Mouse (Mus musculus) liver, embryonic 15.5 days (tissue): ENCODE results near the gene Nol4l. TPM values are rescaled to one million over a fixed set of nuclear protein-coding genes. Genes with fewer than 3 reads are reported as not detected.

Source experiments
- ATAC-seq: fragments of 200-750 bp; cut with Nextera tagmentation; 2 replicates; pipeline ENCODE4 v1.8.0; 2017; ENCODE audit warnings: moderate number of reproducible peaks, mild to moderate bottlenecking, moderate library complexity; ENCODE audit not compliant: insufficient read depth
- H3K27ac ChIP-seq: fragments of 300-500 bp; sonication (generic); replicated peaks from 2 replicates; pipeline ENCODE4 v1.5.1; 2015; ENCODE audit warnings: mild to moderate bottlenecking, inconsistent platforms
- H3K27me3 ChIP-seq: fragments of 300-500 bp; sonication (generic); 2 replicates; pipeline ENCODE4 v1.6.1; 2015; ENCODE audit warnings: mild to moderate bottlenecking, inconsistent platforms
- H3K36me3 ChIP-seq: fragments of 300-500 bp; sonication (generic); replicated peaks from 2 replicates; pipeline ENCODE4 v1.6.1; 2015; ENCODE audit warnings: moderate library complexity, mild to moderate bottlenecking, inconsistent platforms
- H3K4me1 ChIP-seq: fragments of 300-500 bp; sonication (generic); replicated peaks from 2 replicates; pipeline ENCODE4 v1.6.1; 2015; ENCODE audit warnings: inconsistent platforms
- H3K4me2 ChIP-seq: fragments of 300-500 bp; sonication (generic); 2 replicates; pipeline ENCODE4 v1.6.1; 2015; ENCODE audit warnings: moderate library complexity, mild to moderate bottlenecking, inconsistent platforms
- H3K4me3 ChIP-seq: fragments of 300-500 bp; sonication (generic); replicated peaks from 2 replicates; pipeline ENCODE4 v1.5.1; 2015; ENCODE audit warnings: mild to moderate bottlenecking, inconsistent platforms
- H3K9ac ChIP-seq: fragments of 300-500 bp; sonication (generic); 2 replicates; pipeline ENCODE4 v1.6.1; 2015; ENCODE audit warnings: moderate library complexity, mild to moderate bottlenecking, inconsistent platforms
- H3K9me3 ChIP-seq: fragments of 300-500 bp; sonication (generic); replicated peaks from 2 replicates; pipeline ENCODE4 v1.6.1; 2016; ENCODE audit warnings: inconsistent platforms
- WGBS: fragments of 180-500 bp; shearing (Covaris S2); methylation state at CpG from one replicate; pipeline ENCODE4 v1.1.7; 2015; ENCODE audit warnings: mixed read lengths; ENCODE audit not compliant: insufficient replicate concordance; 5-methylcytosine and 5-hydroxymethylcytosine counted together
- polyA plus RNA-seq: library from polyadenylated mRNA; unstranded; fragments of >200 nt; fragmentation: Nextera tagmentation; extraction: Ambion mirVana; gene quantifications from 2 replicates; pipeline ENCODE4 v1.2.1, GENCODE M21; 2015

The Nol4l gene
- polyA plus RNA-seq, 1 experiment from 2014 or later: 4.9 TPM

- Histone ChIP-seq H3K4me2 (no peak overlapping the region), H3K27me3 (no peaks in the 10 kb centered on the region), H3K27ac (no peak overlapping the region), H3K36me3 (peaks cover 94% of the 10 kb centered on the region), H3K4me1 (peaks cover 12% of the 10 kb centered on the region), H3K4me3 (no peak overlapping the region), H3K9me3 (no peaks in the 10 kb centered on the region), H3K9ac (no peak overlapping the region)
- ATAC-seq: no peak
- 69% methylated on average over 6 of the region's 6 CpGs for WGBS
These were observed 117.2 kb downstream of the Nol4l start for GRCm38 (mm10) chr2:153412563-153412962.

- WGBS: 53% methylated on average over 9 of the region's 9 CpGs
- no peak overlapping the region for H3K27ac ChIP-seq
- ATAC-seq: no peak
These were observed 118.2 kb downstream of the Nol4l start for GRCm38 (mm10) chr2:153411557-153411956.

GRCm38 (mm10) chr2:153408971-153409370 is 120.8 kb downstream of the Nol4l start:
- peaks cover 78% of the 10 kb centered on the region for H3K36me3 ChIP-seq
- H3K4me3 ChIP-seq: no peak overlapping the region
- no peak overlapping the region for H3K9ac ChIP-seq
- no peaks in the 10 kb centered on the region for H3K27me3 ChIP-seq
- H3K27ac ChIP-seq: no peak overlapping the region
- ATAC-seq: no peak
- H3K4me1 ChIP-seq: peaks cover 21% of the 10 kb centered on the region
- no peaks in the 10 kb centered on the region for H3K9me3 ChIP-seq
- 86% methylated on average over 3 of the region's 3 CpGs for WGBS
- H3K4me2 ChIP-seq: no peak overlapping the region

More at GRCm38 (mm10) chr2:153411557-153411956, 118.2 kb downstream of the Nol4l start:
- no peaks in the 10 kb centered on the region for H3K27me3 ChIP-seq
- H3K4me2 ChIP-seq: no peak overlapping the region
- H3K4me3 ChIP-seq: no peak overlapping the region
- peaks cover 12% of the 10 kb centered on the region for H3K4me1 ChIP-seq
- H3K9ac ChIP-seq: no peak overlapping the region
- H3K36me3 ChIP-seq: peaks cover 90% of the 10 kb centered on the region
- no peaks in the 10 kb centered on the region for H3K9me3 ChIP-seq

- Histone ChIP-seq H3K4me3 (no peak overlapping the region), H3K9me3 (no peaks in the 10 kb centered on the region), H3K27ac (no peak overlapping the region), H3K4me1 (peaks cover 24% of the 10 kb centered on the region), H3K36me3 (peaks cover 68% of the 10 kb centered on the region), H3K9ac (no peak overlapping the region), H3K27me3 (no peaks in the 10 kb centered on the region), H3K4me2 (no peak overlapping the region)
- WGBS: 76% methylated on average over 6 of the region's 6 CpGs
- no peak for ATAC-seq
These were observed 122.9 kb downstream of the Nol4l start for GRCm38 (mm10) chr2:153406882-153407281.

- no peaks in the 10 kb centered on the region for H3K27me3 ChIP-seq
- H3K4me2 ChIP-seq: no peak overlapping the region
- H3K9ac ChIP-seq: no peak overlapping the region
- peaks cover 68% of the 10 kb centered on the region for H3K36me3 ChIP-seq
- peaks cover 15% of the 10 kb centered on the region for H3K4me1 ChIP-seq
- ATAC-seq: no peak
- H3K9me3 ChIP-seq: no peaks in the 10 kb centered on the region
- WGBS: 55% methylated on average over 3 of the region's 3 CpGs
- H3K27ac ChIP-seq: no peak overlapping the region
- H3K4me3 ChIP-seq: no peak overlapping the region
These were observed 124.9 kb downstream of the Nol4l start for GRCm38 (mm10) chr2:153404882-153405281.

GRCm38 (mm10) chr2:153404062-153404461 is 125.7 kb downstream of the Nol4l start:
- Histone ChIP-seq H3K27ac (no peak overlapping the region), H3K4me1 (peaks cover 12% of the 10 kb centered on the region), H3K4me2 (no peak overlapping the region), H3K27me3 (no peaks in the 10 kb centered on the region), H3K36me3 (peaks cover 69% of the 10 kb centered on the region), H3K4me3 (no peak overlapping the region), H3K9ac (no peak overlapping the region), H3K9me3 (no peaks in the 10 kb centered on the region)
- 74% methylated on average over 3 of the region's 3 CpGs for WGBS
- ATAC-seq: no peak

GRCm38 (mm10) chr2:153399166-153399565 is 130.6 kb downstream of the Nol4l start:
- H3K9ac ChIP-seq: no peak overlapping the region
- ATAC-seq: no peak
- H3K36me3 ChIP-seq: peaks cover 90% of the 10 kb centered on the region
- no peaks in the 10 kb centered on the region for H3K27me3 ChIP-seq
- no peaks in the 10 kb centered on the region for H3K9me3 ChIP-seq
- H3K27ac ChIP-seq: no peak overlapping the region
- H3K4me2 ChIP-seq: no peak overlapping the region
- peaks cover 5% of the 10 kb centered on the region for H3K4me1 ChIP-seq
- H3K4me3 ChIP-seq: no peak overlapping the region
- 85% methylated on average over 15 of the region's 15 CpGs for WGBS

GRCm38 (mm10) chr2:153397790-153398515 is 131.8 kb downstream of the Nol4l start:
- Histone ChIP-seq H3K9me3 (no peaks in the 10 kb centered on the region), H3K4me1 (no peaks in the 10 kb centered on the region; the same call in 1 of the 2 replicates), H3K36me3 (peaks cover 97% of the 10 kb centered on the region), H3K4me3 (no peak overlapping the region), H3K9ac (no peak overlapping the region), H3K4me2 (no peak overlapping the region), H3K27ac (no peak overlapping the region), H3K27me3 (no peaks in the 10 kb centered on the region)
- ATAC-seq: no peak
- WGBS: 84% methylated on average over 11 of the region's 11 CpGs

GRCm38 (mm10) chr2:153393045-153393444 is 136.7 kb downstream of the Nol4l start:
- ATAC-seq: no peak
- H3K4me1 ChIP-seq: peaks cover 15% of the 10 kb centered on the region
- H3K9me3 ChIP-seq: no peaks in the 10 kb centered on the region
- no peak overlapping the region for H3K27ac ChIP-seq
- no peak overlapping the region for H3K9ac ChIP-seq
- H3K4me2 ChIP-seq: no peak overlapping the region
- H3K4me3 ChIP-seq: no peak overlapping the region
- peaks cover 87% of the 10 kb centered on the region for H3K36me3 ChIP-seq
- WGBS: 94% methylated on average over 10 of the region's 10 CpGs
- no peaks in the 10 kb centered on the region for H3K27me3 ChIP-seq

- Histone ChIP-seq H3K9me3 (no peaks in the 10 kb centered on the region), H3K36me3 (peaks cover 78% of the 10 kb centered on the region), H3K4me1 (peaks cover 15% of the 10 kb centered on the region), H3K27me3 (no peaks in the 10 kb centered on the region), H3K4me3 (no peak overlapping the region), H3K9ac (no peak overlapping the region), H3K4me2 (no peak overlapping the region), H3K27ac (peak overlapping the region; percentile 4; the same call in 1 of the 2 replicates)
- peak; percentile 34; the same call in 1 of the 2 replicates for ATAC-seq
- 32% methylated on average over 2 of the region's 2 CpGs for WGBS
These were observed 139.9 kb downstream of the Nol4l start for GRCm38 (mm10) chr2:153389831-153390230.

GRCm38 (mm10) chr2:153380479-153380878 is 149.3 kb downstream of the Nol4l start:
- Histone ChIP-seq H3K9ac (no peak overlapping the region), H3K4me3 (no peak overlapping the region), H3K27ac (no peak overlapping the region), H3K4me2 (no peak overlapping the region), H3K36me3 (peaks cover 70% of the 10 kb centered on the region), H3K9me3 (no peaks in the 10 kb centered on the region), H3K4me1 (peaks cover 8% of the 10 kb centered on the region), H3K27me3 (no peaks in the 10 kb centered on the region)
- WGBS: 49% methylated on average over 1 of the region's 1 CpGs
- ATAC-seq: 0 out of 2 replicates have a peak, but pooled peaks have one; percentile 37
